Mouse (Mus musculus) testis, adult 2 months (tissue): ENCODE data around the gene B3galt4. TPM values are rescaled to one million over a fixed set of nuclear protein-coding genes. Genes with fewer than 3 reads are reported as not detected.
"Not testable (repeated sequence)": the region's sequence is repeated elsewhere in the genome, so short reads cannot be mapped to it uniquely, and the experiment has no call there.

Experiments
- H3K27ac ChIP-seq: fragments of 200-500 bp; 2 replicates; pipeline ENCODE4 v1.5.1; 2012; ENCODE audit warnings: low read depth, low read length; ENCODE audit not compliant: control insufficient read depth, insufficient read depth
- H3K27me3 ChIP-seq: fragments of 200-500 bp; 2 replicates; pipeline ENCODE4 v1.6.1; 2012; ENCODE audit warnings: mild to moderate bottlenecking, low read length, moderate library complexity; ENCODE audit not compliant: control insufficient read depth, insufficient read depth
- H3K36me3 ChIP-seq: fragments of 200-500 bp; 2 replicates; pipeline ENCODE4 v1.6.1; 2012; ENCODE audit warnings: mild to moderate bottlenecking, low read length; ENCODE audit not compliant: control insufficient read depth, insufficient read depth
- H3K4me1 ChIP-seq: fragments of 200-500 bp; 2 replicates; pipeline ENCODE4 v1.6.1; 2012; ENCODE audit warnings: low read length; ENCODE audit not compliant: control insufficient read depth, insufficient read depth
- H3K4me3 ChIP-seq: fragments of 200-500 bp; 2 replicates; pipeline ENCODE4 v1.5.1; 2012; ENCODE audit warnings: low read depth, mild to moderate bottlenecking, low read length, moderate library complexity, mixed read lengths; ENCODE audit not compliant: control insufficient read depth
- CTCF ChIP-seq: fragments of 200-500 bp; IDR thresholded peaks from 2 replicates; pipeline ENCODE4 v1.5.1; 2012; ENCODE audit warnings: low read depth, mild to moderate bottlenecking, inconsistent platforms, low read length, moderate library complexity; ENCODE audit not compliant: control insufficient read depth, insufficient read depth, insufficient replicate concordance
- POLR2A ChIP-seq: fragments of 200-500 bp; IDR thresholded peaks from 2 replicates; pipeline ENCODE4 v1.6.1; 2012; ENCODE audit warnings: low read depth, mild to moderate bottlenecking, inconsistent platforms, low read length, moderate library complexity; ENCODE audit not compliant: control insufficient read depth
- polyA plus RNA-seq: library from polyadenylated mRNA; depleted of rRNA; stranded (reverse); fragments of >200 nt; gene quantifications from 2 replicates; pipeline ENCODE4 v1.2.3, GENCODE M21; 2012; rRNA removed

Gene B3galt4
- polyA plus RNA-seq: 9.1 and 10.4 TPM in 2 replicates

- Histone ChIP-seq H3K4me1 (peaks cover 20% of the 10 kb centered on the region), H3K4me3 (peak within 1 kb of the TSS; percentile 60), H3K36me3 (no peaks in the 10 kb centered on the region; the same call in 1 of the 2 replicates), H3K27ac (peak within 1 kb of the TSS; percentile 19; the same call in 1 of the 2 replicates), H3K27me3 (no peaks in the 10 kb centered on the region)
- TF ChIP-seq POLR2A (peak; percentile 59; the same call in 1 of the 2 replicates), CTCF (no peak)
Observed at GRCm38 (mm10) chr17:33951021-33951946, at the start of gene B3galt4. B3galt4 (minus strand) TSS chr17:33951488.

- H3K27me3 ChIP-seq, H3K36me3 ChIP-seq, H3K4me1 ChIP-seq, H3K4me3 ChIP-seq, H3K27ac ChIP-seq: not testable (repeated sequence)
Observed at GRCm38 (mm10) chr17:34000796-34001195, 49.5 kb upstream of the B3galt4 start.

GRCm38 (mm10) chr17:34000150-34000537 lies 48.9 kb upstream of the B3galt4 start, which contains the start of gene H2-K1:
H2-K1 (minus strand) TSS chr17:34000347.
- Histone ChIP-seq H3K27me3 (no peaks in the 10 kb centered on the region), H3K36me3 (no peaks in the 10 kb centered on the region), H3K4me3 (peak within 1 kb of the TSS; percentile 85), H3K27ac (0 out of 2 replicates have a peak within 1 kb of the TSS, but pooled peaks have one; percentile 25), H3K4me1 (peaks cover 9% of the 10 kb centered on the region)
- TF ChIP-seq POLR2A: peak; percentile 93
- no peak for TF ChIP-seq CTCF

GRCm38 (mm10) chr17:33999341-34000149 lies 48.3 kb upstream of the B3galt4 start:
- TF ChIP-seq POLR2A: no peak
- no peak for TF ChIP-seq CTCF
- Histone ChIP-seq H3K4me3 (peak overlapping the region; percentile 85), H3K27ac (0 out of 2 replicates have a peak overlapping the region, but pooled peaks have one; percentile 25), H3K27me3 (no peaks in the 10 kb centered on the region), H3K36me3 (no peaks in the 10 kb centered on the region), H3K4me1 (peaks cover 9% of the 10 kb centered on the region)

- H3K36me3 ChIP-seq, H3K27me3 ChIP-seq, H3K4me1 ChIP-seq, H3K4me3 ChIP-seq, H3K27ac ChIP-seq: not testable (repeated sequence)
Observed at GRCm38 (mm10) chr17:33998697-33999096, 47.4 kb upstream of the B3galt4 start.

- H3K4me1 ChIP-seq, H3K27ac ChIP-seq, H3K27me3 ChIP-seq, H3K36me3 ChIP-seq, H3K4me3 ChIP-seq: not testable (repeated sequence)
Observed at GRCm38 (mm10) chr17:33997025-33997424, 45.7 kb upstream of the B3galt4 start.

GRCm38 (mm10) chr17:33995651-33996050 lies 44.4 kb upstream of the B3galt4 start:
- Histone ChIP-seq H3K4me3 (no peak overlapping the region), H3K27me3 (no peaks in the 10 kb centered on the region), H3K4me1 (peaks cover 9% of the 10 kb centered on the region), H3K36me3 (no peaks in the 10 kb centered on the region), H3K27ac (no peak overlapping the region)
- TF ChIP-seq POLR2A (no peak), CTCF (no peak)
